Mouse (Mus musculus): ENCODE measurements around the gene Iqsec1. TPM values are rescaled to one million over a fixed set of nuclear protein-coding genes. Genes with fewer than 3 reads are reported as not detected.

Gene Iqsec1
- total RNA-seq (2021) = 100 to 1,000 TPM; 107 to 124 TPM
- long read RNA-seq, experiment 1, full-length matches to known transcripts = 7 of 17 reads
- long read RNA-seq, experiment 1, partial matches to known transcripts = 2 of 17 reads
- long read RNA-seq, experiment 1, other reads (novel, unspliced or antisense) = 8 of 17 reads
- long read RNA-seq, experiment 2, full-length matches to known transcripts = 8 of 23 reads
- long read RNA-seq, experiment 2, partial matches to known transcripts = 5 of 23 reads
- long read RNA-seq, experiment 2, other reads (novel, unspliced or antisense) = 10 of 23 reads

- peak; percentile 72 for DNase-seq (ENCODE audit: low spot score)
Observed at GRCm38 (mm10) chr6:90988648-90989317, at the start of gene Iqsec1. Iqsec1 (minus strand) TSS chr6:90988685.

GRCm38 (mm10) chr6:91028256-91028655 lies 39.8 kb upstream of the Iqsec1 start:
- no peak for DNase-seq (ENCODE audit: low spot score)

- no peak for DNase-seq (ENCODE audit: low spot score)
Observed at GRCm38 (mm10) chr6:91020810-91021209, 32.3 kb upstream of the Iqsec1 start.

- DNase-seq (ENCODE audit: low spot score) = no peak
Observed at GRCm38 (mm10) chr6:91016600-91017230, 28.2 kb upstream of the Iqsec1 start.

- no peak for DNase-seq (ENCODE audit: low spot score)
Observed at GRCm38 (mm10) chr6:91014198-91014958, 25.9 kb upstream of the Iqsec1 start.

GRCm38 (mm10) chr6:91012458-91012857 lies 24.0 kb upstream of the Iqsec1 start:
- DNase-seq (ENCODE audit: low spot score) = no peak

GRCm38 (mm10) chr6:91011568-91011967 lies 23.1 kb upstream of the Iqsec1 start:
- no peak for DNase-seq (ENCODE audit: low spot score)

- DNase-seq (ENCODE audit: low spot score) = no peak
Observed at GRCm38 (mm10) chr6:91008284-91008830, 19.9 kb upstream of the Iqsec1 start.

- DNase-seq (ENCODE audit: low spot score) = no peak
Observed at GRCm38 (mm10) chr6:91007207-91007606, 18.7 kb upstream of the Iqsec1 start.

GRCm38 (mm10) chr6:91004157-91004556 lies 15.7 kb upstream of the Iqsec1 start:
- DNase-seq (ENCODE audit: low spot score) = no peak

GRCm38 (mm10) chr6:91003310-91003995 lies 15.0 kb upstream of the Iqsec1 start:
- no peak for DNase-seq (ENCODE audit: low spot score)

- no peak for DNase-seq (ENCODE audit: low spot score)
Observed at GRCm38 (mm10) chr6:91001566-91001965, 13.1 kb upstream of the Iqsec1 start.

- DNase-seq (ENCODE audit: low spot score) = no peak
Observed at GRCm38 (mm10) chr6:91000819-91001525, 12.5 kb upstream of the Iqsec1 start.

GRCm38 (mm10) chr6:90999176-90999575 lies 10.7 kb upstream of the Iqsec1 start:
- no peak for DNase-seq (ENCODE audit: low spot score)

- DNase-seq (ENCODE audit: low spot score) = no peak
Observed at GRCm38 (mm10) chr6:90997025-90997424, 8.5 kb upstream of the Iqsec1 start.

- no peak for DNase-seq (ENCODE audit: low spot score)
Observed at GRCm38 (mm10) chr6:90996181-90996580, 7.7 kb upstream of the Iqsec1 start.

- DNase-seq (ENCODE audit: low spot score) = no peak
Observed at GRCm38 (mm10) chr6:90988299-90988625, 223 bp downstream of the Iqsec1 start.

- no peak for DNase-seq (ENCODE audit: low spot score)
Observed at GRCm38 (mm10) chr6:90987561-90988298, 755 bp downstream of the Iqsec1 start.

GRCm38 (mm10) chr6:90984101-90984500 lies 4.4 kb downstream of the Iqsec1 start:
- DNase-seq (ENCODE audit: low spot score) = no peak

GRCm38 (mm10) chr6:90974279-90974678 lies 14.2 kb downstream of the Iqsec1 start:
- DNase-seq (ENCODE audit: low spot score) = no peak
